Mouse (Mus musculus): ENCODE measurements around the gene Epsti1.
"Not testable (repeated sequence)": the region's sequence is repeated elsewhere in the genome, so short reads cannot be mapped to it uniquely, and the experiment has no call there.

Epsti1 gene

GRCm38 (mm10) chr14:77904171-77904762 lies at the start of gene Epsti1:
Gene Epsti1, plus strand, starts transcription at chr14:77904239.
- no peak for DNase-seq (ENCODE audit: low spot score in 2 of 2)

GRCm38 (mm10) chr14:77859894-77860293 lies 44.1 kb upstream of the Epsti1 start:
- no peak for DNase-seq (ENCODE audit: low spot score in 2 of 2)

DNA sequence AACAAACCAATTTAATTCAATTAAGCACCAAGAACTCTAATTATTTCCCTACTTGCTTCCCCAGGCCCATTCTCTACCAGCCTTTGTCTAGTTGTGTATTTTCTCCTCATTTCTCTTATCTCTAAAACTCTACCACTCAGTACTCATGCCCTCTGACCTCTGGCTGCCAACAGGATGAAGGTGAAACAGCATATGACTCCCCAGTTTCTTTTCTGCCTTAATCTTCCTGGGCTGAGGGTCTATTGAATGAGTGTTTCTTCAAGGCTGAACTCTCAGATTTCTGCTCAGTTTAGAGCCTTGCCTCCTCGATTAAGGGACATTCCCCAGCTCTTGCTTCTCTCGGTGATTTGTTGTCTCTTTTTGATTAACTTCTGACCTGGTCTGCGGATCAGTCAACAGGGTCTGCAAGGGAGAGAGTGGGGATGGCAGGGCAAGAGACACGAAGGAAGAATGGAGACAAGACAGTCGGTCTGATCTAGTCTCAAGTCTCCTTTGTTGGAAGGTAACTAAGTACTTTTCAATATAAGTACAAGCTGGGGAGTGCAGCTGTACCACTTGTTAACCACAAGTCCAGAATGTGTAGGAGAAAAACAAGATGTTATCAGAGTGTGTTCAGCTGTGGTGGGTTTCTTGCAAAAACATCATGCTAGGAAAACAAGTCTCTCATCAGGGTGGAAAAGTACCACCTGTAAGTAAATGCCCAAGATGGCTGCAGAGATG lies 43.0 kb upstream of the Epsti1 start:
- DNase-seq (ENCODE audit: low spot score in 2 of 2), result no peak

GRCm38 (mm10) chr14:77864051-77864450 lies 40.0 kb upstream of the Epsti1 start:
- DNase-seq (ENCODE audit: low spot score in 2 of 2), result no peak

- DNase-seq (ENCODE audit: low spot score in 2 of 2), result no peak
Measured at GRCm38 (mm10) chr14:77864510-77864909, 39.5 kb upstream of the Epsti1 start.

- DNase-seq (ENCODE audit: low spot score in 2 of 2), result no peak
Measured at GRCm38 (mm10) chr14:77867601-77868000, 36.4 kb upstream of the Epsti1 start.

- DNase-seq (ENCODE audit: low spot score in 2 of 2), result no peak
Measured at GRCm38 (mm10) chr14:77870926-77871325, 33.1 kb upstream of the Epsti1 start.

- DNase-seq (ENCODE audit: low spot score in 2 of 2), result no peak
Measured at GRCm38 (mm10) chr14:77871380-77871975, 32.6 kb upstream of the Epsti1 start.

- DNase-seq (ENCODE audit: low spot score in 2 of 2), result peak; percentile 38 to 85
Measured at GRCm38 (mm10) chr14:77874304-77875241, 29.5 kb upstream of the Epsti1 start, which contains the start of gene Dnajc15. Gene Dnajc15, minus strand, starts transcription at chr14:77875125.

DNA sequence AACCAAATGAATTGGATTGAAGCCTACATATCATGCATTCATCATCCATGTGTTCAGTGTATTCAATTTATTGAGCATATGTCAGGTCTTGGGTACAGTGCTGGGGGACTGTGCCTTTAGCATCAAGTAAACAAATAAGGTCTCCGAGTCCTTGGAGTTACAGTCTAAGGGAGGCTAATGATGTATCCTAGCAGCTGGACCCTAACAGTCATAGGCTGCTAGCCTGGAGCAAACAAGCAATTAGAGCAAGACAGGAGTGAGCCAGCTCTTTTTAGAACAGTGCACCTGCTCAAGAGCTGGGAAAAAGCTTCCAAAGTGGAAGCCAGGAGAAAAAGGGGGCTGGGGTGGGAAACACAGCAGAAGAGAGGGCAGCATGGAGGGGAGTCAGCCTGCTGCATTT lies 27.8 kb upstream of the Epsti1 start:
- no peak for DNase-seq (ENCODE audit: low spot score in 2 of 2)

- DNase-seq (ENCODE audit: low spot score in 2 of 2), result not testable (repeated sequence)
Measured at GRCm38 (mm10) chr14:77877876-77878275, 26.2 kb upstream of the Epsti1 start.

GRCm38 (mm10) chr14:77881998-77882397 lies 22.0 kb upstream of the Epsti1 start:
- no peak for DNase-seq (ENCODE audit: low spot score in 2 of 2)

GRCm38 (mm10) chr14:77882669-77883068 lies 21.4 kb upstream of the Epsti1 start:
- no peak for DNase-seq (ENCODE audit: low spot score in 2 of 2)

- DNase-seq (ENCODE audit: low spot score in 2 of 2), result no peak
Measured at GRCm38 (mm10) chr14:77886376-77886775, 17.7 kb upstream of the Epsti1 start.

DNA sequence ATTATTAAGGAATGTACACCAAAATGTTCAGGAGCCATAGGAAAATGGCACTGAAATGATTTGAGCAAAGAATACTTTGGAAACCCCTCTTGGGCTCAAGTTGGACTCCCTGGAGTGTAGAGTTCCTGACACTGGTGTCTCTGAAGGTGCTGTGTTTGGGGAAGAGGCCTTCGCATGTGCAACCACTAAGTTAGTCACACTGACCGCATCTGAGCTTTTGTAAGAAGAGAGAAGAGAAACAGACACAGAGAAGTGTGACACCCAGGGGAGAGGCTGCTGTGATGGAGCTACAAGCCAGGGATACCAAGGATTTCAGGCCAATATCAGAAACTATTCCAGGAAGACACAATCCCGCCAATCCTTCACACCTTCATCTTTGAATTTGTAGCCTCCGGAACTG lies 17.1 kb upstream of the Epsti1 start:
- DNase-seq (ENCODE audit: low spot score in 2 of 2), result no peak

DNA sequence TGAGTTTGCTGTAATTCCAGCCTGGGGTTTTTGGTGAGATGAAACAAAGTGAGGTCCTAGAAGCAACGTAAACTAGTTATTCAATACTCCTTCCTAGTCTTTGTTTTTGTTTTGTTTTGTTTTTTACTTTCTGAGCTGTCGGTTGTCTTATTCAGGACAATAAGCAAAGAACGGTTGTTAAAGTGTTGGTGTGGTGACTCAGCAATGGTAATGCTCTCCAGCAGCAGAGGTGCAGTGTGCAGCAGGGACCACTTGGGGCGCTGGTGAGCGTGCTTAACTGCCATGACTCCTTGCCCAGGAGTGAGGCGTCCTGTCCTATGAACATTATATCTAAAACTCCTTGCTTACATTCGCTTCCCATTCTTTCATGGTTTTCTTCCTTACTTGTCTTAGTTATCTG lies 14.1 kb upstream of the Epsti1 start:
- no peak for DNase-seq (ENCODE audit: low spot score in 2 of 2)

- DNase-seq (ENCODE audit: low spot score in 2 of 2), result no peak
Measured at GRCm38 (mm10) chr14:77895951-77896350, 8.1 kb upstream of the Epsti1 start.

DNA sequence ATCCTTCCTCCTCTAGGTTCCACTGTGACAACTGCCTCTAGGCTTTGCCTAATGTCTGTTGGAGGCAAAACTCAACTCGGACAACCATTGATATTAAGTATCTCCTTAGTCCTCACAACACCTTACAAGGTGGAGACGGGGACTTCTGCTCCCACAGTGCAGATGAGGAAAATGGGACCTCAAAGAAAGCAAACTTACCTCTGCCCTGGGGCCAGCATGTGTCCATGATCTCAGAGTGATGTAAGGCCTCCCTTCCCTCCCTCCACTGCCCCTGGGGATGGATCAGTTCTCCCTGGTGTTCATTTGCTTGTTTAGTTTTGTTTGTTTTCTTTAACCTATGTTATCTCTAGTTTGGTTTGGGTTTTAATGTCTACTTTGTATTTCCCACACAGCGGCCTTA lies 1.5 kb upstream of the Epsti1 start:
- no peak for DNase-seq (ENCODE audit: low spot score in 2 of 2)

GRCm38 (mm10) chr14:77905466-77905865 lies 1.4 kb downstream of the Epsti1 start:
- DNase-seq (ENCODE audit: low spot score in 2 of 2), result no peak

- DNase-seq (ENCODE audit: low spot score in 2 of 2), result no peak
Measured at GRCm38 (mm10) chr14:77906586-77906985, 2.5 kb downstream of the Epsti1 start.

DNA sequence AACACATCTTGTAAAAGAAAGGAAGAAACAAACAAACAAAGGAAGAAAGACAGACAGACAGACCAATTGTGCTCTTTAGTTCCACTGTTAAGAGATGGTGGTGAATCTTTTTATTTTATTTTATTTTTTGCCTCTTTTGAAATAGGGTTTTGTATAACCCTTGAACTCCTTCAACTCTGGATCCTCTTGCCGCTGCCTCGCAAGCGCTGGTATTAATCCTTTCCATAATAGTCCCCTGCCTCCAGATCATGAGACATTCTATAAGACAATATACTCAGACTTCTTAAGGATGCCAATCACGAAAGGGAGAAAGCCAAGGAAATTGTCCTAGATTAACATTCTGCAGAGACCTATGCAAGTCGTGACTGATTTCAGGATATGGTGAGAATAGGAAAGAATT lies 11.7 kb downstream of the Epsti1 start:
- DNase-seq (ENCODE audit: low spot score in 2 of 2), result no peak

DNA sequence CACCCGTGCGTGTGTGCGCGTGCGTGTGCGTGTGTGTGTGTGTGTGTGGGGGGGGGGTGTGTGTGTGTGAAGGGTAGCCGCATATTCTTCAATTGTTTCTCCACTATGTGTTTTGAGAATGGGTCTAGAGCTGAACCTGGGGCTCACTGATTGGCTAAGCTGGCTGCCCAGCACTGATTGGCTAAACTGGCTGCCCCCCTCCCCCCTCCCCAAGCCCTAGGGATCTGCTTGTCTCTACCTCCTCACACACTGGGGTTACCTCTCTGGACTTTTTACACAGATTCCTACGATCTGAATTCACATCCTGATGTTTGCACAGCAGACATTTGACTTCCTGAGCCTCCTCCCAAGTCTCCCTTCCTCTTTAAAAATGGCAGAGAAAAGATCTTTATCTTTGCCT lies 17.6 kb downstream of the Epsti1 start:
- DNase-seq (ENCODE audit: low spot score in 2 of 2), result no peak
